Mouse (Mus musculus) limb, embryonic 14.5 days (tissue): Measurements from ENCODE around the gene Suco. TPM values are rescaled to one million over a fixed set of nuclear protein-coding genes. Genes with fewer than 3 reads are reported as not detected.

Source experiments
- ATAC-seq: fragments of 200-750 bp; cut with Nextera tagmentation; 2 replicates; pipeline ENCODE4 v1.8.0; 2017; ENCODE audit warnings: low read depth, moderate number of reproducible peaks, moderate TSS enrichment; ENCODE audit not compliant: low FRiP score
- DNase-seq: peaks from one replicate; pipeline ENCODE4 v3.0.0-alpha.2; 2015; ENCODE audit warnings: low spot score
- H3K27ac ChIP-seq: fragments of 300-500 bp; sonication (generic); replicated peaks from 2 replicates; pipeline ENCODE4 v1.5.1; 2014; ENCODE audit warnings: low read depth, mild to moderate bottlenecking, low read length, moderate library complexity, mixed read lengths
- H3K27me3 ChIP-seq: fragments of 300-500 bp; sonication (generic); 2 replicates; pipeline ENCODE4 v1.6.1; 2014; ENCODE audit warnings: low read length, mixed read lengths; ENCODE audit not compliant: control insufficient read depth, insufficient read depth
- H3K36me3 ChIP-seq: fragments of 300-500 bp; sonication (generic); 2 replicates; pipeline ENCODE4 v1.6.1; 2014; ENCODE audit warnings: mild to moderate bottlenecking, low read length, moderate library complexity, mixed read lengths; ENCODE audit not compliant: control insufficient read depth, insufficient read depth
- H3K4me1 ChIP-seq: fragments of 300-500 bp; sonication (generic); 2 replicates; pipeline ENCODE4 v1.6.1; 2014; ENCODE audit warnings: antibody characterized with exemption, low read length, mixed read lengths; ENCODE audit not compliant: control insufficient read depth, insufficient read depth
- H3K4me2 ChIP-seq: fragments of 300-500 bp; sonication (generic); replicated peaks from 2 replicates; pipeline ENCODE4 v1.6.1; 2014; ENCODE audit warnings: low read depth, mild to moderate bottlenecking, low read length, moderate library complexity; ENCODE audit not compliant: severe bottlenecking
- H3K4me3 ChIP-seq: fragments of 300-500 bp; sonication (generic); replicated peaks from 2 replicates; pipeline ENCODE4 v1.5.1; 2014; ENCODE audit warnings: low read length
- H3K9ac ChIP-seq: fragments of 300-500 bp; sonication (generic); 2 replicates; pipeline ENCODE4 v1.6.1; 2014; ENCODE audit warnings: mild to moderate bottlenecking, low read depth, low read length, moderate library complexity; ENCODE audit not compliant: severe bottlenecking
- H3K9me3 ChIP-seq: fragments of 300-500 bp; sonication (generic); 2 replicates; pipeline ENCODE4 v1.6.1; 2016; ENCODE audit warnings: low read length; ENCODE audit not compliant: control insufficient read depth
- POLR2A ChIP-seq: fragments of 200-500 bp; IDR thresholded peaks from 2 replicates; pipeline ENCODE4 v1.8.0; 2012; ENCODE audit warnings: inconsistent platforms, mild to moderate bottlenecking, moderate library complexity, borderline replicate concordance; ENCODE audit not compliant: insufficient read depth, insufficient read length; ENCODE audit errors: extremely low read depth
- WGBS: fragments of 180-500 bp; shearing (Covaris S2); extraction: QIAGEN DNeasy Blood & Tissue Kit; methylation state at CpG from one replicate; pipeline ENCODE4 v1.1.7; 2014; 5-methylcytosine and 5-hydroxymethylcytosine counted together
- polyA plus RNA-seq, 2 experiments: library from polyadenylated mRNA; depleted of rRNA in 1 of 2; stranded (reverse) in 1 of 2; unstranded in 1 of 2; fragments of >200 nt; fragmentation: Nextera tagmentation in 1 of 2; extraction: Ambion mirVana in 1 of 2; gene quantifications; 2 replicates each; pipeline versions ENCODE4 v1.2.1 to v1.2.3; 2012 to 2014

Gene Suco
- polyA plus RNA-seq, 2 experiments: 25.2 to 32.5 TPM

DNA sequence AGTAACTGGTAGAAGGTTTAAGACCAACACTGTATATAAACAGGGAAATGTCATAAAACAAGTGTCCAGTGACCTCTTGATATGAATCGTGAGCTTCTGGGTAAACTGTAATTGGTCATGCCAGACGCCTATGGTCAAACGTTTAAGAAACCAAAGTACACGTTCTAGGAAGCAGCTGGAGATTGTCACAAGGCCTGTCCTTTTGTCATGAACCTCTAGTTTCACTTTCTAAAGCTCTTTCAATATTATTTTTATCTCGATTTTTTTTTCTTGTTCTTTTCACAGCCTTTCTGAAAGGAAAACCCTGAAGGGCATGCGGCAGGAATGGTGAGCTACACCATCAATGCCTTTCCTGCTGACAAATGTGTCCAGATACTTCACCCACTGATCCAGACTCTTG is 67.5 kb downstream of the Suco start:
- Histone ChIP-seq H3K27me3 (no peaks in the 10 kb centered on the region), H3K27ac (no peak overlapping the region), H3K4me1 (no peaks in the 10 kb centered on the region), H3K4me2 (no peak overlapping the region), H3K36me3 (no peaks in the 10 kb centered on the region), H3K4me3 (no peak overlapping the region), H3K9ac (no peak overlapping the region), H3K9me3 (no peaks in the 10 kb centered on the region)
- TF ChIP-seq POLR2A: no peak
- WGBS: 78% methylated on average over 6 of the region's 6 CpGs
- ATAC-seq (no peak), DNase-seq (no peak)

DNA sequence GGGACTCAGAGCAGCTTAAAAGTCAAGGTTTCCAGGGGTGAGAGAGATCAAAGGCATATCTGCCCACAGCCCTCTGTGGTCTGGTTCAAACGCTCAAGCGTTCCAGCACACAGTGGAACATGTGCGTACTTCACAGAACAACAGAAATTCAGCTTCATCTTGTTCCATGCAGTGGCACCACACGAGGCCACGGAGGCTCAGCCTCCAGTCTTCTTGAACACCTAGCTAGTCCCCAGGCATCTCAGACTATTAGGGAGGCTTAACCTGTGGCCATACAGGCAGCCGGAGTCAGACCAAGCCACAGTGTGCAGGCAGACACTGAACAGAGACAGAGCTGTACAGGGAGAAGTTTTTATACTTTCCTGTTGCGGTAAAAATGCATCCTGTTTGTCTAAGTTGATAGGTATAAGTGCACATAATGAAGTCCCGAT is 71.9 kb downstream of the Suco start:
- no peaks in the 10 kb centered on the region for H3K36me3 ChIP-seq
- 67% methylated on average over 8 of the region's 8 CpGs for WGBS
- H3K27ac ChIP-seq: no peak overlapping the region
- no peaks in the 10 kb centered on the region for H3K9me3 ChIP-seq
- no peak overlapping the region for H3K4me2 ChIP-seq
- H3K9ac ChIP-seq: no peak overlapping the region
- H3K27me3 ChIP-seq: no peaks in the 10 kb centered on the region
- no peak for ATAC-seq
- TF ChIP-seq POLR2A: no peak
- no peak for DNase-seq
- no peaks in the 10 kb centered on the region for H3K4me1 ChIP-seq
- H3K4me3 ChIP-seq: no peak overlapping the region

DNA sequence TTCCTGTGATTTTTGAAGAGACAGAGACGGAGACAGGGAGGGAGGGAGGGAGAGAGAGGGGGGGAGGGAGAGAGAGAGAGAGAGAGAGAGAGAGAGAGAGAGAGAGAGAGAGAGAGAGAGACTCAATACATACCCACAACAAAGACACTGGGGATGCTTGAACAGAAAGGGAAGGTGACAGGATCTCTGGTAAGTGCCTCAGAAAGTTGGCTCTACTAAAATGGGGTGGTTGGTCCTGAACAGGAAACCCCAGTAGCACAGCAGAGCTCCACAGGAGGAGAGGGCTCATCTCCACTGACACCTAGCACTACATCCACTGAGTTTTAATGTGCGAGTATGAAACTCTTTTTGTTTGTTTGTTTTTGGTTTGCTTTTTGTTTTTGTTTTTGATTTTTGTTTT is 75.2 kb downstream of the Suco start:
- WGBS: 69% methylated on average over 2 of the region's 2 CpGs
- TF ChIP-seq POLR2A: no peak

DNA sequence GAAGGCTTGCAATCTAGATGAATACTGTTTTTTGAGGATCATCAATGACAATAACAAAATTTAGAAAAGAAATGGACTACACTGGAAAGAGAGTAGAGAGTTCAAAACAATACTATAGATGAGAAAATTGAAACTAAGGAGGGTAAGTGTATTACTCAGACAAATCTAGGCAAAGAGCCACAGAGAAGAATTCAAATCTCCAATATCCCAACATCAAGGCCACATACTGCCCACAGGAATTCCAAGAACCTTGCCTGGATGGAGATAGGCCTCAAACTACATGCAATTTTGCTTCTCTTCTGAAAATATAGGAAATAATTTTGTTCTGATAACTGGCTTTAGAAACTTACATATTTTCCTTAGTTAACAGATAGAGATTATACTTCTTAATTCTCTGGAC is 76.2 kb downstream of the Suco start:
- Histone ChIP-seq H3K9ac (no peak overlapping the region), H3K4me3 (no peak overlapping the region), H3K27me3 (no peaks in the 10 kb centered on the region), H3K27ac (no peak overlapping the region), H3K4me2 (no peak overlapping the region), H3K4me1 (no peaks in the 10 kb centered on the region), H3K9me3 (no peaks in the 10 kb centered on the region), H3K36me3 (no peaks in the 10 kb centered on the region)
- no peak for DNase-seq
- no peak for TF ChIP-seq POLR2A
- ATAC-seq: no peak

More for the DNA sequence above, 75.2 kb downstream of the Suco start:
- Histone ChIP-seq H3K36me3 (no peaks in the 10 kb centered on the region), H3K4me1 (no peaks in the 10 kb centered on the region), H3K9ac (no peak overlapping the region), H3K27ac (no peak overlapping the region), H3K27me3 (no peaks in the 10 kb centered on the region), H3K4me3 (no peak overlapping the region), H3K9me3 (no peaks in the 10 kb centered on the region), H3K4me2 (no peak overlapping the region)
- no peak for DNase-seq
- no peak for ATAC-seq

DNA sequence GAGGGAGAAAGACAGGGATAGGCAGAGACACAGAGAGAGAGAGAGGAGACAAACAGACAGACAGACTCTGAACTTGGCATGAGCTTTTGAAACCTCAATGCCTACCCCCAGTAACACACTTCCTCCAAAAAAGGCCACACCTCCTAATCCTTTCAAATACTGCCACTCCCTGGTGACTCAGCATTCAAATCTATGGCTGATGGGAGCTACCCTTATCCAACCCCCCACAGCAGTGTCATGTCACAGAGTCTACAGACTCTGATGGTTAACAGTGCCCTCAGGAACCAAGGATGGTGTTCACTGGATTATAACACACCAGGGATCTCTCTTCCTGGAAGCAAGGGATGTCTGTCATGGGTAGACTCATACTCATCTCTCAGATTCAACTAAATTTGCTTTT is 76.7 kb downstream of the Suco start:
- Histone ChIP-seq H3K9me3 (no peaks in the 10 kb centered on the region), H3K27me3 (no peaks in the 10 kb centered on the region), H3K4me2 (no peak overlapping the region), H3K27ac (no peak overlapping the region), H3K9ac (no peak overlapping the region), H3K36me3 (no peaks in the 10 kb centered on the region), H3K4me1 (no peaks in the 10 kb centered on the region), H3K4me3 (no peak overlapping the region)
- DNase-seq: no peak
- no peak for ATAC-seq
- no peak for TF ChIP-seq POLR2A

DNA sequence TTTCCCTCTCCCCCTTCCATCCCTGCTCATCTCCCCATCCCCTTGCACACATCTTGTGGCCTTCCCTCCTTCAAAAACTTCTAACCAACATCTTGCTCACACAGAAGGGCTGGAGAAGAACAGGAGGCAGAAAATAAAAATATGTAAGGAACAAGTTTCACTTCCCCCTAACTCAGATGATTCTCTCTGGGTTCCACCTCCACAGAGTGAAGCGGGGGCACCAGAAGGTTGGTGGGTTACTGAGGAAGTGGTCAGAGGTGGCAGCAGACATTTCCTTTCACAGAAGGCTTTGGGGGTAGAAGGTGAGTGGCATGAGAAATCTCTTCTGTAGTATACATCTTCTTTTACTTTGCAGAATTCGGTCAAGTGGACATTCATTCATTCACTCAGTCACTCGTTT is 77.6 kb downstream of the Suco start:
- WGBS: 98% methylated on average over 3 of the region's 3 CpGs
- Histone ChIP-seq H3K27ac (no peak overlapping the region), H3K4me1 (no peaks in the 10 kb centered on the region), H3K36me3 (no peaks in the 10 kb centered on the region), H3K9me3 (no peaks in the 10 kb centered on the region), H3K4me3 (no peak overlapping the region), H3K9ac (no peak overlapping the region), H3K4me2 (no peak overlapping the region), H3K27me3 (no peaks in the 10 kb centered on the region)
- no peak for TF ChIP-seq POLR2A
- no peak for ATAC-seq
- DNase-seq: no peak
